Mouse (Mus musculus): ENCODE data around the gene Ngfr. TPM values are rescaled to one million over a fixed set of nuclear protein-coding genes. Genes with fewer than 3 reads are reported as not detected.

Gene Ngfr
- polyA plus RNA-seq, 1 experiment = 6.5 TPM

DNA sequence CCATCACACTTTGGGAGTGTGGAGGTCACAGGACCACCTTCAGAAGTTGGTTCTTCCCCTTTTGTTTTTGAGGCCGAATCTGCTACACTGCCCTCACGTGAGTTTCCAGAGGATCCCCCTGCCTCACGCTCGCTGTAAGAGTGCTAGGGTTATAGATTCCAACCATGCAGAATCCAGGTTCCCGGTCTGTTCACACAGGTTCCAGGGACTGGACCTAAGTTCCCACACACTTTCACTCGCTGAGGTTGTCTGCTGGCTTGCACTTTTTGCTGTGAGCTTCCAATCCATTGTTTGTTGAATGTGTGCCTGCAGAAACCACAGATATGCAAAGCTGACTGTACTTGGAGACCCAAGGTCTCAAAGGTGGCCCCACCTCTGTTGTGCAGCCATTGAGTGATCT is 30.5 kb downstream of the Ngfr start:
- WGBS = 72% methylated on average over 6 of the region's 6 CpGs
- H3K27ac ChIP-seq (ENCODE audit: insufficient read depth, low read depth, low read length) = no peak overlapping the region

DNA sequence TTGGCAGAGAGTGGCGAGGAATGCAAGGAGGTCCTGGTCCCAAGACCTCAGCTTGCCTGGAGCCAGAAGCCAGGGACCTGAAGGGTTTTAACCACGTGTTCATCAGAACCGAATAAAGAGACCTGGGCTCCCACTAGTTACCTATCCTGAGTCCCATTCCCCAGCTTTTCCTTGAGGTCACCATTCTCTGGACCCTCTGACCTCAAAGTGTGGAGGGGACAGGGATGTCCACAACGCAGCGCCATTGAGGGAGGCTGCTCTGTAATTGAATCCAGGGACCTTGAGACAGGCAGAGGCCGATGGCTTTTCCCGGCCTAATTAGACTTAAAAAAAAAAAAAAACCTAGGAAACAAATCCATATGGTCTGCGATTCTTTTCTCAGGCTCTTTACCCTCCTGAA is 32.3 kb downstream of the Ngfr start:
- H3K4me3 ChIP-seq (ENCODE audit: low read depth, low read length) = no peak overlapping the region
- H3K27ac ChIP-seq (ENCODE audit: insufficient read depth, low read depth, low read length) = no peak overlapping the region
- WGBS = 57% methylated on average over 8 of the region's 8 CpGs
- no peaks in the 10 kb centered on the region for H3K36me3 ChIP-seq (ENCODE audit: control insufficient read depth, insufficient read depth, low read length)
- H3K27me3 ChIP-seq (ENCODE audit: control insufficient read depth, insufficient read depth, low read length) = no peaks in the 10 kb centered on the region; the same call in 1 of the 2 replicates
- H3K4me1 ChIP-seq (ENCODE audit: control insufficient read depth, insufficient read depth, insufficient read length, low read length) = no peaks in the 10 kb centered on the region
- no peak for TF ChIP-seq POLR2A (IDR thresholded peaks at IDR 0.05; ENCODE audit: low read depth, low read length)
- TF ChIP-seq CTCF (IDR thresholded peaks at IDR 0.05; ENCODE audit: extremely low read depth, insufficient read length, insufficient replicate concordance, low read depth, low read length) = no peak

More for the DNA sequence above, 30.5 kb downstream of the Ngfr start:
- no peak for TF ChIP-seq POLR2A (IDR thresholded peaks at IDR 0.05; ENCODE audit: low read depth, low read length)
- no peak for TF ChIP-seq CTCF (IDR thresholded peaks at IDR 0.05; ENCODE audit: extremely low read depth, insufficient read length, insufficient replicate concordance, low read depth, low read length)
- H3K4me1 ChIP-seq (ENCODE audit: control insufficient read depth, insufficient read depth, insufficient read length, low read length) = no peaks in the 10 kb centered on the region
- no peaks in the 10 kb centered on the region for H3K27me3 ChIP-seq (ENCODE audit: control insufficient read depth, insufficient read depth, low read length)
- no peak overlapping the region for H3K4me3 ChIP-seq (ENCODE audit: low read depth, low read length)
- H3K36me3 ChIP-seq (ENCODE audit: control insufficient read depth, insufficient read depth, low read length) = no peaks in the 10 kb centered on the region

DNA sequence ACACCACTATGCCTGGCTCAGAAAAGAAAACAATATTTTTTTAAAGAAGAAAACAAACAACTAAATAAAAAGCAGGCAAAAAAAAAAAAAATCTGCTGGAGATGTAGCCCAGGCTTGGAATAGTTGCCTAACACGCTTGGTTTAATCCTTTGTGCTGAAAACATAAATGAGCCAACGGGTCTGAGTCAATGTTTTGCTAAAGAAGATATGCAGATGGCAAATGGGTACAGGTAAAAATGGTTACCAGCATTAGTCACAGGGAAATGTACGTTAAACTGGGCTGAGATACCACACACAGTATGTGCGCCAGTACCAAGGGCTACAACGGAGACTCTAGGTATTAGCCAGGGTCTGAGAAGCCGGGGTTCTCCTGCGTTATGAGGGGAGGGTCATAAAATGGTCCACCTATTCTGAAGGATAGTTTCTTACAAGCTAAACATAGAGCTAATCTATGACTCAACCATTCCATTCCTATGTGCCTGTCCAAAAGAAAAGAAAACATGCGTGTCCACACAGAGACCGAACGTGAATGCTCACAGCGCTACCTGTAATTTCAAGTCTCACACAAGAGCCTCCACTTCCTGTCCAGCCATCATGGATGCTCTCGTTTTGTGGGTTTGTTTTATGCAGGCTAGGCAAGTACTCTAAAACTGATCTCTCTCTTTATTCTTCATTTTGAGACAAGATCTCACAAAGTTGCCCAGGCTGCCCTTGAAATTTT is 37.1 kb downstream of the Ngfr start:
- H3K27ac ChIP-seq (ENCODE audit: insufficient read depth, low read depth, low read length) = no peak overlapping the region
- no peak overlapping the region for H3K4me3 ChIP-seq (ENCODE audit: low read depth, low read length)
- TF ChIP-seq CTCF (IDR thresholded peaks at IDR 0.05; ENCODE audit: extremely low read depth, insufficient read length, insufficient replicate concordance, low read depth, low read length) = no peak
- no peak for TF ChIP-seq POLR2A (IDR thresholded peaks at IDR 0.05; ENCODE audit: low read depth, low read length)
- H3K27me3 ChIP-seq (ENCODE audit: control insufficient read depth, insufficient read depth, low read length) = no peaks in the 10 kb centered on the region; the same call in 1 of the 2 replicates
- 81% methylated on average over 12 of the region's 12 CpGs for WGBS
- no peaks in the 10 kb centered on the region for H3K36me3 ChIP-seq (ENCODE audit: control insufficient read depth, insufficient read depth, low read length)
- H3K4me1 ChIP-seq (ENCODE audit: control insufficient read depth, insufficient read depth, insufficient read length, low read length) = no peaks in the 10 kb centered on the region

DNA sequence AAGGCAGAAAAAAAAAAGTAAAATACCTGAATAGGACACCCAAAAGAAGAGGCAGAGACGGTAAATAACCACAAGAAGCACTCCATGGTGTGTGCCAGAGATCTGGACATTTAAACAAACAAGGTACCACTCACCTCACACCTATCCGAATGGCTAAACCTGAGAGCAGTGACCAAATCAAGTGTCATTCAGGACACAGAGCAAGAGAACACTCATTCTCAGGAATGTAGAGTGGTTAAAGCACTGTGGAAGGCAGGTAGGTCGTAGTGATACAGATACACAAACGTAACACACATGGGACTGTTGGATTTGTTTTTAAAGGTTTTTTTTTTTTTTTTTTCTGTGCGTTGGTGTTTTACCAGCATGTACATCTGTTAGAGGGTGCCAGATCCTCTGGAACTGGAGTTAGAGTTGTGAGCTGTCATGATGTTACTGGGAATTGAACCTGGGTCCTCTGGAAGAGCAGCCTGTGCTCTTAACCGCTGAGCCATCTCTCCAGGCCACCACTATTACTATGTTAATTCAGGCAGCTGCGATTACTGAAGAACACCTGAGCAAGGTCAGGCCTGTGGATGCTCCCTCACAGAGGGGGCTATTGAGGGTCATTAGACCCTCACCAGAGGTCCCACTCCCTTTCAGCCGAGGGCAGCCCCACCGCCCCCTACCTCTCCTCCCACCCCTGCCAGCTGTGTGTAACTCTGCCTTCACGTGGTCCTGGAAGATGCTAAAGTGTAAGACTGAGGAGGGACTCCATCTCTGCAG is 41.3 kb downstream of the Ngfr start:
- no peak overlapping the region for H3K4me3 ChIP-seq (ENCODE audit: low read depth, low read length)
- 72% methylated on average over 10 of the region's 10 CpGs for WGBS
- H3K4me1 ChIP-seq (ENCODE audit: control insufficient read depth, insufficient read depth, insufficient read length, low read length) = no peaks in the 10 kb centered on the region
- H3K36me3 ChIP-seq (ENCODE audit: control insufficient read depth, insufficient read depth, low read length) = no peaks in the 10 kb centered on the region
- H3K27ac ChIP-seq (ENCODE audit: insufficient read depth, low read depth, low read length) = no peak overlapping the region
- no peaks in the 10 kb centered on the region; the same call in 1 of the 2 replicates for H3K27me3 ChIP-seq (ENCODE audit: control insufficient read depth, insufficient read depth, low read length)
- no peak for TF ChIP-seq POLR2A (IDR thresholded peaks at IDR 0.05; ENCODE audit: low read depth, low read length)
- TF ChIP-seq CTCF (IDR thresholded peaks at IDR 0.05; ENCODE audit: extremely low read depth, insufficient read length, insufficient replicate concordance, low read depth, low read length) = no peak

DNA sequence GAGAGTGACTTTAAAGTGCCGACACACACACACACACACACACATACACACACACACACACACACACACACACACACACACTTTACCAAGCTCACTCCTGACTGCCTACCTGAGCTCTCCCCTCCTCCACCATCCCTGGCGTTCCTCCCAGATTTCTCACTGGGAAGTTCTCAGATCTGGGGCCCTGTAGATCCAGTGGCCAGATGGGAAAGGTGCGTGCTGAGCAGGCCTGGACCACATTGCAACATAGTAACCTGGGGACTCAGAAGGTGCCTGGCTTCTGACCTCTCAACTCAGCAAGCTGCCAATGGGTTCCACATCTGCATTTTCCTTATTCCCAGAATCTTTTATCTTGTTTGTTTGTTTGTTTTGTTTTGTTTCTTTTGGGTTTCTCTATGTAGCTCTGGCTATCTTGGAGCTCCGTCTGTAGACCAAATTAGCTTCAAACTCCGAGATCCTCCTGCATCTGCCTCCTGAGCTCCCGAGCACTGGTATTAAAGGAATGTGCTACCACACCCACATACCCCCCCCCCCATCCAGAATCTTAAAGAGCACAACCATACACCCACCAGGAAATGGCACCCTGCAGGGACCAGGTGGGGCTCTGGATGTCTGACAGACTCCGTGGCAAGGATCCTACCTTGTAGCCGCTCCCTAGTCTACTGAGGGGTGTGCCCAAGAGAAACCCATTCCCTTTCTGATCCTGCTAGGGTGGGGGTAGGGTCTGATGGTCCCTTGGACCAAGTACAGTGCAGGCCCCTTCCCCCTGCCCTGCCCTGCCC is 42.8 kb downstream of the Ngfr start:
- peaks cover 4% of the 10 kb centered on the region; the same call in 1 of the 2 replicates for H3K4me1 ChIP-seq (ENCODE audit: control insufficient read depth, insufficient read depth, insufficient read length, low read length)
- TF ChIP-seq POLR2A (IDR thresholded peaks at IDR 0.05; ENCODE audit: low read depth, low read length) (no peak), CTCF (IDR thresholded peaks at IDR 0.05; ENCODE audit: extremely low read depth, insufficient read length, insufficient replicate concordance, low read depth, low read length) (no peak)
- 58% methylated on average over 8 of the region's 8 CpGs for WGBS
- no peak overlapping the region for H3K27ac ChIP-seq (ENCODE audit: insufficient read depth, low read depth, low read length)
- H3K27me3 ChIP-seq (ENCODE audit: control insufficient read depth, insufficient read depth, low read length) = no peaks in the 10 kb centered on the region
- H3K4me3 ChIP-seq (ENCODE audit: low read depth, low read length) = no peak overlapping the region
- no peaks in the 10 kb centered on the region for H3K36me3 ChIP-seq (ENCODE audit: control insufficient read depth, insufficient read depth, low read length)

DNA sequence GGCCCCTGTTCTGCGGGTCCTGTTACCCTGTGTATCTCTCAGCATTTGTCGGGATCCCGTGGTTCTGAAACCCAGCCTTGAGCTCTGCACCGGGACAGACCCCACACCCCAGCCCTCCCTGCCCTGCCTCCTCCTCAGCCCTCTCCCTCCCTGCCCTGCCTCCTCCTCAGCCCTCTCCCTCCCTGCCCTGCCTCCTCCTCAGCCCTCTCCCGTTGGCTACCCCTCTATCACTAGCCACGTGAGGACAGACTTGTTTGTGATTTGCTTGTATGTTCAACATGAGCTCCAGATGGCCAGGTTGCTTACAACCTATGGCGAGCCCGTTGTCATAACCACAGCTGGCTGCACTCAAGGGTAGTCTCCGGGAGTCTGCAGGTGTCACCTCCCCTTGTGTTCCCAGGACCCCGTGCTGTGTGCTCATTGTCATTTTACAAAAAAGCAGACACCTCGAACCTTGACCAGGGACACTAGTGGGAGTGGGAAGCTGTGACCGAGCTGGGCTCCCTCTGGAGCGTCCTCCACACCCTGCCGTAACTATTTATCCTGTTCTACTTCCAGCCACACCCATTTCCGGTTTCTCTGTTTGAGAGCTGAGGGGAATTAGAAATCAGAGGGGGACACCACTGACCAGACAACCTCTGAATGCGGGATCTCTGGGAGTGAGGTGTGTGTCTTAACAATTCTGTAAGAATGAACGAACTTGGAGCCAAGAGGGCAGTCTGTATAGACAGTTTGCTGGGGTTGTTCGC is 46.7 kb downstream of the Ngfr start:
- TF ChIP-seq CTCF (IDR thresholded peaks at IDR 0.05; ENCODE audit: extremely low read depth, insufficient read length, insufficient replicate concordance, low read depth, low read length) (no peak), POLR2A (IDR thresholded peaks at IDR 0.05; ENCODE audit: low read depth, low read length) (no peak)
- H3K27me3 ChIP-seq (ENCODE audit: control insufficient read depth, insufficient read depth, low read length) = no peaks in the 10 kb centered on the region
- H3K27ac ChIP-seq (ENCODE audit: insufficient read depth, low read depth, low read length) = no peak overlapping the region
- 15% methylated on average over 18 of the region's 18 CpGs for WGBS
- H3K4me3 ChIP-seq (ENCODE audit: low read depth, low read length) = 0 out of 2 replicates have a peak overlapping the region, but pooled peaks have one; percentile 7
- H3K4me1 ChIP-seq (ENCODE audit: control insufficient read depth, insufficient read depth, insufficient read length, low read length) = peaks cover 4% of the 10 kb centered on the region; the same call in 1 of the 2 replicates
- no peaks in the 10 kb centered on the region for H3K36me3 ChIP-seq (ENCODE audit: control insufficient read depth, insufficient read depth, low read length)
